Mouse (Mus musculus): ENCODE data around the gene Aatk. TPM values are rescaled to one million over a fixed set of nuclear protein-coding genes. Genes with fewer than 3 reads are reported as not detected.

Gene Aatk
- polyA plus RNA-seq, 1 experiment: 4.4 TPM

DNA sequence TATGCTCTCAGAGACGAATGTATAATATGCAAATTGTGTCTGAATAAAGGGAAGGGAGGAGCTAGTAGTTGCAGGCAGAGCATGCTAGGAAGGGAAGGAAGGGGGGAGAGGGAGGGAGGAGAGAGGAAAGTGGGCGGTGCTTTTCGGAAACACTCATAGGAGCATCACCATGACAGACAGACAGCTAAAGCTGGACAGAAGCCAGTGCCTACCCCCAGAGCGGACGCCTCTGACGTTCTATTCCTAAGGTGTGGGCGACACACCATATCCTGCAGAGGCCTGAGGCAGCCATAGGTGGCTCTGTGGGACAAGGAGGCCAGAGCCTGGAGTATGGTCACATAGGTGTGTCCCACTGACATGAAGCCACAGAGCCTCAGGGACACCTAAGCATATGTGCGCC lies 6.5 kb downstream of the Aatk start:
- no peak for DNase-seq
- Histone ChIP-seq H3K4me1 (replicated peaks; ENCODE audit: control insufficient read depth, insufficient read depth, low read length) (no peaks in the 10 kb centered on the region; the same call in 1 of the 2 replicates), H3K27ac (ENCODE audit: control insufficient read depth, insufficient read depth, low read length) (no peak overlapping the region), H3K27me3 (ENCODE audit: control insufficient read depth, insufficient read depth, low read length) (no peaks in the 10 kb centered on the region), H3K36me3 (ENCODE audit: control insufficient read depth, insufficient read depth, low read length) (no peaks in the 10 kb centered on the region), H3K4me3 (ENCODE audit: control insufficient read depth, insufficient read depth, low read length) (no peak overlapping the region)
- TF ChIP-seq CTCF (IDR thresholded peaks at IDR 0.05; ENCODE audit: borderline replicate concordance, control insufficient read depth, extremely low read depth, insufficient read depth, low read length, poor library complexity) (no peak), POLR2A (IDR thresholded peaks at IDR 0.05; ENCODE audit: control insufficient read depth, extremely low read depth, insufficient read depth, low read length, poor library complexity) (no peak)
- 28% methylated on average over 8 of the region's 8 CpGs for WGBS

DNA sequence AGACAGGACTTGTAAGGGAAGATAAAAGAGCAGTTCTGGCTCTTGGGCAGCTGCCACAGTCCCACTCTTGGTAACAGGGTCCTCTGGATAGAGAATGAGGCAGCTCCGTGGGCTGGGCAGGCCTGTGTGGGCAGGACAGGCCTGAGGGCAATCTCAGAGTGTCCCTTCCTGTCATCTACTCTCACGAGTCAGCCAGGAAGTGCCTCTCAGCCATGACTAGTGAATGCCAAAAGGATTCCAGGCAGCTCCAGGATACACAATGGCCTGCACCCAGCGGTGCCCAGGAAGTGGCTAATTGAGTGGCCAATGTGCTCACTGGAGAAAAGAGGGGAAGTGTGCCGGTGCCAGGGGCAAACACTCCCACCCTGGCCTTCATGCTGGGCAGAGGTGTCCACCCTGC lies 7.4 kb downstream of the Aatk start:
- no peaks in the 10 kb centered on the region; the same call in 1 of the 2 replicates for H3K4me1 ChIP-seq (replicated peaks; ENCODE audit: control insufficient read depth, insufficient read depth, low read length)
- no peaks in the 10 kb centered on the region for H3K27me3 ChIP-seq (ENCODE audit: control insufficient read depth, insufficient read depth, low read length)
- no peak for TF ChIP-seq POLR2A (IDR thresholded peaks at IDR 0.05; ENCODE audit: control insufficient read depth, extremely low read depth, insufficient read depth, low read length, poor library complexity)
- no peak for TF ChIP-seq CTCF (IDR thresholded peaks at IDR 0.05; ENCODE audit: borderline replicate concordance, control insufficient read depth, extremely low read depth, insufficient read depth, low read length, poor library complexity)
- WGBS: 47% methylated on average over 4 of the region's 4 CpGs
- H3K36me3 ChIP-seq (ENCODE audit: control insufficient read depth, insufficient read depth, low read length): no peaks in the 10 kb centered on the region
- H3K4me3 ChIP-seq (ENCODE audit: control insufficient read depth, insufficient read depth, low read length): no peak overlapping the region
- no peak overlapping the region for H3K27ac ChIP-seq (ENCODE audit: control insufficient read depth, insufficient read depth, low read length)
- DNase-seq: no peak

DNA sequence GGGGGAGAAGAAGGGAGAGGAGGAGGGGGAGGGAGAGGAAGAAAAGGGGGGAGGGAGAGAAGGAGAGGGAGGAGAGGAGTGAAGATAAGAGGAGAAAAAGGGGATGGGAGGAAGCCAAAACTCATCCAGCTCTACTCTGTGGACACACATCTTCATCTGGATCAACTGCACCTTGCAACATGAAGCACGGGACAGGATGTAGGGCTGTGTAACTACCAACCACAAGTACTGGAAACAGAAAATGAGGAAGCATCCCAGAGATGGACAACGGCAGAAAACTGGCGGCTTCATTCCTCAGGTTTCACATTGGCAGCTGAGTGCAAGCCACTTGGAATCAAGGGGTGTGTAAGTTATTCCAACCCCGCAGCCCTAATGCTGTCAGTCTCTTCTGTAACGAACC lies 12.2 kb downstream of the Aatk start:
- H3K27me3 ChIP-seq (ENCODE audit: control insufficient read depth, insufficient read depth, low read length): no peaks in the 10 kb centered on the region
- H3K4me3 ChIP-seq (ENCODE audit: control insufficient read depth, insufficient read depth, low read length): no peak overlapping the region
- TF ChIP-seq CTCF (IDR thresholded peaks at IDR 0.05; ENCODE audit: borderline replicate concordance, control insufficient read depth, extremely low read depth, insufficient read depth, low read length, poor library complexity) (no peak), POLR2A (IDR thresholded peaks at IDR 0.05; ENCODE audit: control insufficient read depth, extremely low read depth, insufficient read depth, low read length, poor library complexity) (no peak)
- 45% methylated on average over 5 of the region's 5 CpGs for WGBS
- no peak for DNase-seq
- no peaks in the 10 kb centered on the region for H3K4me1 ChIP-seq (replicated peaks; ENCODE audit: control insufficient read depth, insufficient read depth, low read length)
- H3K36me3 ChIP-seq (ENCODE audit: control insufficient read depth, insufficient read depth, low read length): no peaks in the 10 kb centered on the region
- no peak overlapping the region for H3K27ac ChIP-seq (ENCODE audit: control insufficient read depth, insufficient read depth, low read length)

- no peaks in the 10 kb centered on the region for H3K36me3 ChIP-seq (ENCODE audit: control insufficient read depth, insufficient read depth, low read length)
- WGBS: 66% methylated on average over 3 of the region's 3 CpGs
- TF ChIP-seq POLR2A (IDR thresholded peaks at IDR 0.05; ENCODE audit: control insufficient read depth, extremely low read depth, insufficient read depth, low read length, poor library complexity) (no peak), CTCF (IDR thresholded peaks at IDR 0.05; ENCODE audit: borderline replicate concordance, control insufficient read depth, extremely low read depth, insufficient read depth, low read length, poor library complexity) (no peak)
- H3K27me3 ChIP-seq (ENCODE audit: control insufficient read depth, insufficient read depth, low read length): no peaks in the 10 kb centered on the region
- H3K4me3 ChIP-seq (ENCODE audit: control insufficient read depth, insufficient read depth, low read length): no peak overlapping the region
- H3K27ac ChIP-seq (ENCODE audit: control insufficient read depth, insufficient read depth, low read length): no peak overlapping the region
- DNase-seq: no peak
- H3K4me1 ChIP-seq (replicated peaks; ENCODE audit: control insufficient read depth, insufficient read depth, low read length): no peaks in the 10 kb centered on the region
Measured at GRCm38 (mm10) chr11:120034306-120034705, 12.7 kb downstream of the Aatk start.

DNA sequence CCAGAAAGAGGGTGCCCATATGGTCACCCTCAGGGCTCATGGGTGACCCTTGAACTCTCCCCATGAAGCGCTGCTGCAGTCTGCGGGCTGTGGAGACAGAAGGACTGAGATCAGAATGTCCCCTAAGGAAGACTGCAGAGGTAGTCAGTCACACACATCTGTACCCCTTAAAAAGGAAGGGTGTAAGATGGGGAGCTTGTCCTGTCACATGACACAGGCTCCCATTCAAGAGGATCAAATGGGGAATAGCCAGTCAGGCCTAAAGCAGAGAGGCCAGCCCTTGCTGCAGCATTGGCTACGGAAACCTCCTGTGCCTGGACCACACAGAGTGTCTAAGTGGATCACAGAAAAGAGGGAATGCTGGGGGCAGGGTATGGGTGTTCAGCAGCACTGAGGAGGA lies 13.5 kb downstream of the Aatk start:
- no peaks in the 10 kb centered on the region for H3K4me1 ChIP-seq (replicated peaks; ENCODE audit: control insufficient read depth, insufficient read depth, low read length)
- H3K27me3 ChIP-seq (ENCODE audit: control insufficient read depth, insufficient read depth, low read length): no peaks in the 10 kb centered on the region
- H3K4me3 ChIP-seq (ENCODE audit: control insufficient read depth, insufficient read depth, low read length): no peak overlapping the region
- H3K27ac ChIP-seq (ENCODE audit: control insufficient read depth, insufficient read depth, low read length): no peak overlapping the region
- no peaks in the 10 kb centered on the region for H3K36me3 ChIP-seq (ENCODE audit: control insufficient read depth, insufficient read depth, low read length)
- no peak for TF ChIP-seq CTCF (IDR thresholded peaks at IDR 0.05; ENCODE audit: borderline replicate concordance, control insufficient read depth, extremely low read depth, insufficient read depth, low read length, poor library complexity)
- no peak for TF ChIP-seq POLR2A (IDR thresholded peaks at IDR 0.05; ENCODE audit: control insufficient read depth, extremely low read depth, insufficient read depth, low read length, poor library complexity)
- no peak for DNase-seq
- 93% methylated on average over 3 of the region's 3 CpGs for whole genome bisulfite sequencing

DNA sequence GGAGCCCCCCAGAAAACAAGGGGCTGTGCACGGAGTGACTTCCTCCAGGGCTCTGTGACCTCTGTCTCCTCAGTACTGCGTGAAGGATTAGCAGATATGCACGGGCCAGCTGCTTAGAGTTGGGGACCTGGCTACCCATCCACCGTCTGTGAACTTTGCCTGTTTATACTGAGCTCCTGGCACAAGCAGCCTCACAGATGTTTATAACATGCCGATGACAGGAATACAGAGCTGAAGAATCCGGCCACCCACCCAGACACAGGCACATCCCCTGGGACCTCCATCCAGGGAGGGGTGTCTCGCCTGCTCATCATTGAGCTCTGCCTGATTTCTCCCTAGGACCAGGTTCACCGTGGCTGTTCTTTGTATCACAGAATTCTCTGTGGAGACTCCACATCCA lies 14.9 kb downstream of the Aatk start:
- Histone ChIP-seq H3K4me1 (replicated peaks; ENCODE audit: control insufficient read depth, insufficient read depth, low read length) (no peaks in the 10 kb centered on the region), H3K27me3 (ENCODE audit: control insufficient read depth, insufficient read depth, low read length) (no peaks in the 10 kb centered on the region), H3K36me3 (ENCODE audit: control insufficient read depth, insufficient read depth, low read length) (no peaks in the 10 kb centered on the region), H3K27ac (ENCODE audit: control insufficient read depth, insufficient read depth, low read length) (no peak overlapping the region), H3K4me3 (ENCODE audit: control insufficient read depth, insufficient read depth, low read length) (no peak overlapping the region)
- no peak for TF ChIP-seq POLR2A (IDR thresholded peaks at IDR 0.05; ENCODE audit: control insufficient read depth, extremely low read depth, insufficient read depth, low read length, poor library complexity)
- TF ChIP-seq CTCF (IDR thresholded peaks at IDR 0.05; ENCODE audit: borderline replicate concordance, control insufficient read depth, extremely low read depth, insufficient read depth, low read length, poor library complexity): no peak
- 90% methylated on average over 8 of the region's 8 CpGs for WGBS
- DNase-seq: no peak

Measured in thymus, adult 2 months (tissue).